Mouse (Mus musculus) kidney, adult 9 months (tissue): ENCODE results near the gene Crb2.

Experiments
- DNase-seq: peaks from one replicate; pipeline ENCODE4 v3.0.0; 2022

The Crb2 gene

DNA sequence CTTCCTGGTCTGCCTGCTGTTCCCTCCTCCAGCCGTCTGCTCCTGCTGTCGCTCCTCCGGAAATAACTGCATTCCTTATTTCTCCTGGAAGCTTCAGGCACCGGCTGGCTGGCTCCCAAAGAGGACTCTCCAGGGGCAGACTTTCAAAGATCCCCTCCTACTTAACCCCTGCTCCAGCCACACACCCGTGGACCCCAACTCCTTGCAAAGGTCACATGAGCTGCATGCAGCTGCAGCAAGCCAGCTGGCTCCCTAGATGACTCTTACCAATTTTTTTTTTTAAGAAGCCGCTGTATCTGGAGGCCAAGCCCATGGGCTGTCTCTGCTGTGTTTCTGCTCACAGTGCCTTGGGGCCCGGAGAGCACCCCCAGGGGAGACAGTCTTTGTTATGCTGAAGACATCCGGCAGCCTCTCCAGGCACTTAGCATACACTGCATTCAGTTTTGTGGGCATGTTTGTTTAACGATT is 8.9 kb upstream of the Crb2 start:
- peak; percentile 23 for DNase-seq

GRCm38 (mm10) chr2:37767739-37768138 is 8.3 kb upstream of the Crb2 start:
- no peak for DNase-seq

DNA sequence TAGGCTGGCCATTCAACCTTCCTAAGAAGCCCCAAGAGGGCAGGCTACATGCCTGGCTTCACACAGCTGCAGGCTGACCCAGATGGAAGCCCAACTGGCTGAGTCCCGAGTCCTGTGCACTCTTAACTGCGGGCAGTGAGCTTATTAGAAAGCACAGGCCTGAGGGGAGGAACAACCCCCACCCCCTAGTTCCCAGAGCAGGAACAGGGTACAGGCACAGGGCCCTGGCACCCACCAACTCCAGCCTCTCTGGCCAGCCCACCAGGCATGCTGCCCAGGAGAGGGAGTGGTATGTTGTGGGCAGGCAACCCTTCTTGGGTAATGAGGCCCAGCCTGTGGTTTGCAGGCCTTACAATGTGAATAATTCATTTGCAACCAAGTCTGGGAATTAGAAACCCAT is 7.1 kb upstream of the Crb2 start:
- DNase-seq, result peak; percentile 33

- no peak for DNase-seq
Measured at GRCm38 (mm10) chr2:37769793-37770192, 6.3 kb upstream of the Crb2 start.

DNA sequence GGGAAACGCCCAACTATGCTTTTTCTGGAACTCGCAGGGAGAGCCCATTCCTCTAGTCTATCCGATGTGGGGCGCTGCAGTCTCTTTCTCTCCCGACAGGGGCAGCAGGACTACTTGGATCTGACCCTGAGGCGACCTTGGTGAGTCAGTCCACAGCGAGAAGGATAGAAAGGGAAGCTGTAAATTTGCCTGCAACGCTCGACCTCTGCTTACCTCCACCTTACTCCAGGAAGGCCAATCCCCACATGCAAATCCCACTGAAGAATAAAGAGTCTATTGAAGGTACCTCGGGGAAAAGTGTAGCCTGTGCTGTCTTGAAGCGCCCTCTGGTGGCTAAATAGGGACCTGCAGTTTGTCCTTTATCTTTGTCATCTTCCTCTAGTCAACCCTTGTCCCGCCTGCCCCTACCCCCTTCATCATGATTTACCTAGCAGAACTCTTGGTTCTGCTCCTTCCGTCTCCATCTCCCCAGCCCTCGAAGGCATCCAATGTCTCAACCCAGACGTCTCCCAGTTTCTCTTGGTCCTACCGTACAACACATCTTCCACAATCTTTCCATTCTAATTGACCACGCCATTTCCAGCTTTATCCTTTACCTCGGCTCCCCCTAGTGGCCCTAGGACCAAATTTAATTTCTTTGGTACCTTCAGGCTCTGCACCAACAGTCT is 4.3 kb upstream of the Crb2 start:
- DNase-seq, result peak; percentile 95

DNA sequence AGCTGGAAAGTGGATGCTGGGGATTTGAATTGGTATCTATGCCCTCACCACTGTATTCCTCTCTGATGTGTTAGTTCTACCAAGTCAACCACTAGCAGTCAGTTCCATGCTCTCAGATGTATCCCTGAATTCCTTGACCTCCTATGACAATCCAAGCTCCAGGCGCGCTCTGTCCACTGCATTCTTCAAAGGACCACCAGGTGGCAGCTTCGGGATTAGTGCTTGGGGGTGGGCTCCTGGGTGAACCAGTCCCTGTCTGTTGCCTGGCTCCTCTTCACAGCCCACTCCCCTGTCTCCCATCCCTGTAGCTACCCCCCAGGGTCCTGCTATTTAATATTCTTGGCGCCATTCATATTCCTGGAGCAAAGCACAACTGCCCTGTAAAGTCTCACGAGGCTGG is 1.5 kb upstream of the Crb2 start:
- peak; percentile 53 for DNase-seq

GRCm38 (mm10) chr2:37776611-37777411 is 762 bp downstream of the Crb2 start:
- no peak for DNase-seq

DNA sequence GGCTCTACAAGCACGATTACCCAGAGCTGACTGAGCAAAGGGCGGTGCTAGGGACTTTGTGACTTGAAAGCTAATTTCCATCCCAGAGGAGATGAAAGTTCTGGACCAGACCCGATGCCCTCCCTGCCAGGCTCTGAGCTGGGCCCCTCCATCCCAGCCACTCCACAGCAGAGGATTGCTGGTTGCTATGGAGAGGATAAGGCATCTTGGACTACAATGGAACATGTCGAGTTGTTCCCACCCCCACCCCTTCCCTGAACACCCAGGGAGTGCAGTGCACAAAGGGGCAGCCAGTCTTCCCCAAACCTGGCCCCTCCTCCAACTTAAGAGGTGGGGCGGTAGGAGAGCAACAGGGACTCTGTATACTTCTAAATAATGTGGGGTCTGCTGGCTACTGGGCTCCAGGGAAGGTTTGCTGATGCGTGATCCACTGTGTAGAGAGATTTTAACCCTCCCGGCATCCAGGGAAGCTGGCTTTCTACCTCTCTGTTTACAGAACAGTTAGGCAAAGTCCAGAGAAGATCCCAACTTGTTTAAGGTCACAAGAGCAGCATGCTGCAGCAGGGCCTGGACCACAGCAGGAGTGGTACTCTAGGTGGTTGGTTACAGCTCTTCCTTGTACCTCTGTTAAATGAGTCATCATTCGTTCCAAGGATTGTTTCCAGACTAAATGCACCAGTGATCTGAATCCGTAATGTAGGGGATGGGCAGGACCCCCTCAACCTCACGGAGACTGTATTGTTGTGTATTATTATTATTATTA is 2.1 kb downstream of the Crb2 start:
- DNase-seq, result no peak

- DNase-seq, result peak; percentile 50
Measured at GRCm38 (mm10) chr2:37780270-37780929, 4.4 kb downstream of the Crb2 start.

DNA sequence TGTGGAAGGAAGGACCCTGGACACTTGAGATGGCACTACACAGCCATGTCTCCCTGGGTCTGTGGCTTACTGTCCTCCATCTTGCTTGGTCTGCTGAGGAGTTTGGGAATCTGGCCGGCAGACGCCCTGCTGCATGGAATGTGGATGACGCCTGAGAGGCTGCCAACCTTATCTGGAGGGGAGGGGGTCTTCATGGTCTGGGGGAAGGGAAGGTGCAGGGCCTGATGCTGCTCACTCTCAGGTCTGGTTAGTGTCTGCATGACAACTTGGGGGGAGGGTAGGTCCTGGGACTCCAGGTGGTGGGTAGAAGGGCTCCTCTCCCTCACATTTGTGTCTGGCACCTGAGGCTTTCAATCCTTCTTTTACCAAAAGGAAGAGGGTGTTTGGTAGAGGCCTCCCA is 5.4 kb downstream of the Crb2 start:
- no peak for DNase-seq

DNA sequence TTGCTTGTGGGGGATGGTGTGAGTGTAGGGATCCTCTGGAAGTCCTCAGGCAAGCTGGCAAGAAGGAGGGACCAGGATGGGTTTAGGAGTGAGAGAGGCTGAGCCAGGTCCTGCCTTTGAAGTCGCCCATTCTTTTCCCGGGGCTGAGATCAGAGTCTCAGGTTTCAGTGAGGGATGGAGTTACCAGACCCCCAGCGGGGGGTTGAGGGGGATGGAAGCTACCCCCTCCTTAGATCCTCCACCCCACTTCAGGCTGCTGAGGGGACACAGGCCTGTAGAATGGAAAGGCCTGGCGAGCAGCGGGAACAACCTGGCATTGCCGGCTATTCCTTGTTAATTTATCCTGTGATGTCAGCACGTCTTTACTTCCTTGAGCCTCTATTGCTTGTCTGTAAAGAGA is 6.0 kb downstream of the Crb2 start:
- no peak for DNase-seq

- DNase-seq, result no peak
Measured at GRCm38 (mm10) chr2:37784473-37784872, 8.4 kb downstream of the Crb2 start.

DNA sequence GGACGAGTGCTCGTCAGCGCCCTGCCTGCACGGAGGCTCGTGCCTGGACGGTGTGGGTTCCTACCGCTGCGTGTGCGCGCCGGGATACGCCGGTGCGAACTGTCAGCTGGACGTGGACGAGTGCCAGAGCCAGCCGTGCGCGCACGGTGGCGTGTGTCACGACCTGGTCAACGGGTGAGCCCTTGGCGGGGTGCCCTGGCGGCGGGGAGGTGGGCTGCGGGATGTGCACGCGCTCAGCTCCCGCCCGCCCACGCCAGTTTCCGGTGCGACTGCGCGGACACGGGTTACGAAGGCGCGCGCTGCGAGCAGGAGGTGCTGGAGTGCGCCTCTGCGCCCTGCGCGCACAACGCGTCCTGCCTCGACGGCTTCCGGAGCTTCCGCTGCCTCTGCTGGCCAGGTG is 10.4 kb downstream of the Crb2 start:
- DNase-seq, result no peak

- peak; percentile 58 for DNase-seq
Measured at GRCm38 (mm10) chr2:37788176-37788962, 12.3 kb downstream of the Crb2 start.

DNA sequence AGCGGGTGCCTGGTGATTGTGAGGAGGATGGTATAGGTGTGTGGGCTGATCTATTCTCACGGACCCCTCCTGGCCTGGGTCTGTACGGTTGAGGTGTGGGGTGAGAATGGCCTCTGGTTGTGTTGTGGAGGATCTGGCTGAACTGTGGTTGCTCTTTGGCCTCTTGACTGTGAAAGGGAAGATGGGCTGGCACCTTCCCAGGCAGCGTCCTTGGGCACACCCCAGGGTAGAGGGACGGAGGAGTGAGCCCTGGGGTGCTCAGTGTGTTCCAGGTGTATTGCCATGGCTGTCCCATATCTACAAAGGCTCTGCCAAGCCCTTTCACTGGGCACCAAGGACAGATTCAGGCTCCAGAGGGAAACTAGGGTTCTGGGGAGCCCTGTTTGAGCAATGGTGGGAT is 13.0 kb downstream of the Crb2 start:
- DNase-seq, result peak; percentile 55

DNA sequence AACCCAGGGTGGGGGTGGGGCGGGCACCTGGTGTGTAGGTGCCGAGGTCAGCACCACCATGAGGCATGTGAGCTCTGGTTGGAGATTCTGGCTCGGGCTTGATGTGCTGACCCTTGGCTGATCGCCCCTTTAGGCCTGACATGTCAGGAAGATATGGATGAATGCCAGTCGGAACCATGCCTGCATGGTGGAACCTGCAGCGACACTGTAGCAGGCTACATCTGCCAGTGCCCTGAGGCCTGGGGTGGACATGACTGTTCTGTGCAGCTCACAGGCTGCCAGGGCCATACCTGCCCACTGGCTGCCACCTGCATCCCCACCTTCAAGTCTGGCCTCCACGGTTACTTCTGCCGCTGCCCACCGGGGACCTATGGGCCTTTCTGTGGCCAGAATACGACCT is 13.9 kb downstream of the Crb2 start:
- DNase-seq, result no peak

DNA sequence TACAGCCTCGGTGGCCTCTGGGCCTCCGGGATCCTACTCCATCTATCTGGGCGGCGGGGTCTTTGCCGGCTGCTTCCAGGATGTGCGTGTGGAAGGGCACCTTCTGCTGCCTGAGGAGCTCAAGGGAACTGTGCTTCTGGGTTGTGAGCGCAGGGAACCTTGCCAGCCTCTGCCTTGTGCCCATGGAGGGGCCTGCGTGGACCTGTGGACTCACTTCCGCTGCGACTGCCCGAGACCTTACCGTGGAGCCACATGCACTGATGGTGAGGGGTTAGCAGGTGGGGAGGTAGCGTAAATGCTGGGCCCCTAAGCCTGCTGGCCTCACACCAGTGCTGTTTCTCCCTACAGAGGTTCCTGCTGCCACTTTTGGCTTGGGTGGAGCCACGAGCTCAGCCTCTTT is 14.7 kb downstream of the Crb2 start:
- DNase-seq, result no peak

DNA sequence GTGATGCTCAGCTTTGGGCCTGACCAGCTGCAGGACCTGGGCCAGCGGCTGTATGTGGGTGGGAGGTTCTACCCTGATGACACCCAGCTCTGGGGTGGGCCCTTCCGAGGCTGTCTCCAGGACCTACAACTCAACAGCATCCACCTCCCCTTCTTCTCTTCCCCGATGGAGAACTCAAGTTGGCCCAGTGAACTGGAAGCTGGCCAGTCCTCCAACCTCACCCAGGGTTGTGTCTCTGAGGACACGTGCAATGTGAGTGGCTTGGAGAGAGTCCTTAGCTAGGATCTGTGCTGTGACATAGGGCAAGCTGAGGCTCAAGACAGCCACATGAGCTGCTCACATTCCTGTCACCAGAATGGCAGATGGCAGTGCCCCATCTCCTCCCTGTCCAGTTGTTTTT is 15.3 kb downstream of the Crb2 start:
- no peak for DNase-seq

DNA sequence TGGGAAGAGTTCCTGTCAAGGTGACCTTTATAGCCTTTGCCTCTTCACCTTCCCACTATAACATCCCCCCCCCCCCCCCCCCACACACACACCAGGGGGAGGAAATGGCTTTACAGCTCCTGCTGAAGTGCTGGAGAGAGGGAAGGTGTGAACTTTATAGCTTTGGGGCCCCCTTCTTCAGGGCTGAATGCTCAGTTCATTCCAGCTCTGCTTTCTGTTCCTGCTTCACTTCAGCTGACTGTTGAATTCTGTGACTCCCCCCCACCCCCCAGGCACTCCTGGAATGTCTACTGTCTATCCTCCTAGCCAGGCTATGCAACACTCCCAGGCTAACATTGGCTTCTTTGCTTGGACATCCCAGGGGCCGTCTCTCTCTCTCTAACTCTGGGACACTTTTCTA is 20.0 kb downstream of the Crb2 start:
- DNase-seq, result no peak

DNA sequence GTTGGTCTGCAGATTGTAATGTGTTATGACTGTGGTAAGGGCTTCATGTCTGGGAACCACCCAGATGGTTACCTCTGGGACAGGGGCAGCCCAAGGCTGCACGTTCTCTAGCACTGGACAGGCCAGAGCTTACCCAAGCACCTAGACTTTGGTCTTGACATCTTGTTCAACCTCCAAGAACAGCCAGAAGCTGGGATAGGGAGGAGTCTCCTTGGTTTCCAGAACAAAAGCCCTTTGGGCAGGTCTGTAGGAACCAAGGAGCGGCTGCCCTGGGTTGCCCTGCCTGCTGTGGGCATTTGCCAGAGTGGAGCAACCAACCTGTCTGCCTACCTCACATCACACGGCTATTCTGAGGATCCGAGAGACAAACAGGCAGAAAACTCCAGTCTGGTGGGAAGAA is 21.0 kb downstream of the Crb2 start:
- DNase-seq, result peak; percentile 52

DNA sequence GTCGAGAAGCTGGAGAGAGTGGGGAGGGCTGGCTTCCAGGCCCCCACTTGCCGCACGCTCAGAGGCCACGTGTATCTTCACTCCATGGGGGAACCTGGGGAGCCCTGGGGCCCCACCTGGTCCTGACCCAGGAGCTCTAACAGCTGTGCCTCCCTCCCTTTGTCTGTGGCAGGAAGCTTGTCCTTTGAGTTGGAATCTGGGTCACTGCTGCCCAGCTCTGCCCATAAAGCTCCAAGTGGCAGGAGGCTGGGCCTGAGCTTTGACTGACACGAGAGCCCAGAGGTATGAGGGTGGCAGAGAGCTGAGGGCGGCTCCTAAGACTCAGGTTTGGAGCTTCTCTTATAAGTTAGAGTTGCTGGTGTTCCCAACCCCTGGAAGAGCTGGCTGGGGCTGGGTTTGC is 23.1 kb downstream of the Crb2 start:
- DNase-seq, result peak; percentile 22

GRCm38 (mm10) chr2:37801687-37802086 is 25.6 kb downstream of the Crb2 start:
- no peak for DNase-seq
